Mouse (Mus musculus) kidney, postnatal 0 days (tissue): ENCODE results near the gene Olfr1295. TPM values are rescaled to one million over a fixed set of nuclear protein-coding genes. Genes with fewer than 3 reads are reported as not detected.

ENCODE experiments used
- ATAC-seq: fragments of 200-750 bp; cut with Nextera tagmentation; replicated peaks from 2 replicates; pipeline ENCODE4 v1.8.0; 2017; ENCODE audit warnings: low read depth, moderate number of reproducible peaks, moderate TSS enrichment, moderate library complexity; ENCODE audit not compliant: low FRiP score
- DNase-seq: peaks from one replicate; pipeline ENCODE4 v3.0.0-alpha.2; 2016; ENCODE audit warnings: low spot score
- H3K27ac ChIP-seq: fragments of 300-500 bp; sonication (generic); 2 replicates; pipeline ENCODE4 v1.5.1; 2014; ENCODE audit warnings: mild to moderate bottlenecking
- H3K27me3 ChIP-seq: fragments of 300-500 bp; sonication (generic); 2 replicates; pipeline ENCODE4 v1.6.1; 2014; ENCODE audit warnings: low read length, mixed read lengths; ENCODE audit not compliant: insufficient read depth
- H3K36me3 ChIP-seq: fragments of 300-500 bp; sonication (generic); 2 replicates; pipeline ENCODE4 v1.6.1; 2014; ENCODE audit warnings: low read length, mixed read lengths; ENCODE audit not compliant: insufficient read depth
- H3K4me1 ChIP-seq: fragments of 300-500 bp; sonication (generic); replicated peaks from 2 replicates; pipeline ENCODE4 v1.6.1; 2014; ENCODE audit warnings: antibody characterized with exemption, low read length, mixed read lengths; ENCODE audit not compliant: insufficient read depth
- H3K4me2 ChIP-seq: fragments of 300-500 bp; sonication (generic); 2 replicates; pipeline ENCODE4 v1.6.1; 2014; ENCODE audit warnings: mild to moderate bottlenecking, low read length, moderate library complexity, mixed read lengths
- H3K4me3 ChIP-seq: fragments of 300-500 bp; sonication (generic); replicated peaks from 2 replicates; pipeline ENCODE4 v1.5.1; 2014; ENCODE audit warnings: low read depth, low read length
- H3K9ac ChIP-seq: fragments of 300-500 bp; sonication (generic); 2 replicates; pipeline ENCODE4 v1.6.1; 2014; ENCODE audit warnings: low read depth, low read length
- H3K9me3 ChIP-seq: fragments of 300-500 bp; sonication (generic); replicated peaks from 2 replicates; pipeline ENCODE4 v1.6.1; 2016; ENCODE audit warnings: low read length, inconsistent platforms, mixed read lengths
- CTCF ChIP-seq: IDR thresholded peaks from 2 replicates; pipeline ENCODE4 v1.5.1; 2016; ENCODE audit warnings: antibody characterized with exemption, low read depth, mild to moderate bottlenecking, moderate library complexity
- WGBS: fragments of 180-500 bp; shearing (Covaris S2); extraction: QIAGEN DNeasy Blood & Tissue Kit; methylation state at CpG from one replicate; pipeline ENCODE4 v1.1.7; 2014; 5-methylcytosine and 5-hydroxymethylcytosine counted together
- polyA plus RNA-seq: library from polyadenylated mRNA; unstranded; fragments of >200 nt; fragmentation: Nextera tagmentation; extraction: Ambion mirVana; gene quantifications from 2 replicates; pipeline ENCODE4 v1.2.1, GENCODE M21; 2015

Gene Olfr1295
- not detected in 2 replicates for polyA plus RNA-seq

- no peak within 1 kb of the TSS for H3K4me2 ChIP-seq
- no peak within 1 kb of the TSS for H3K27ac ChIP-seq
- no peaks in the 10 kb centered on the region for H3K9me3 ChIP-seq
- DNase-seq (no peak), ATAC-seq (no peak)
- no peaks in the 10 kb centered on the region for H3K27me3 ChIP-seq
- no peaks in the 10 kb centered on the region for H3K4me1 ChIP-seq
- no peaks in the 10 kb centered on the region for H3K36me3 ChIP-seq
- no peak within 1 kb of the TSS for H3K9ac ChIP-seq
- no peak for TF ChIP-seq CTCF
- no peak within 1 kb of the TSS for H3K4me3 ChIP-seq
Measured at GRCm38 (mm10) chr2:111569581-111569980, at the start of gene Olfr1295. TSS of gene Olfr1295 (minus strand) at chr2:111569681.

DNA sequence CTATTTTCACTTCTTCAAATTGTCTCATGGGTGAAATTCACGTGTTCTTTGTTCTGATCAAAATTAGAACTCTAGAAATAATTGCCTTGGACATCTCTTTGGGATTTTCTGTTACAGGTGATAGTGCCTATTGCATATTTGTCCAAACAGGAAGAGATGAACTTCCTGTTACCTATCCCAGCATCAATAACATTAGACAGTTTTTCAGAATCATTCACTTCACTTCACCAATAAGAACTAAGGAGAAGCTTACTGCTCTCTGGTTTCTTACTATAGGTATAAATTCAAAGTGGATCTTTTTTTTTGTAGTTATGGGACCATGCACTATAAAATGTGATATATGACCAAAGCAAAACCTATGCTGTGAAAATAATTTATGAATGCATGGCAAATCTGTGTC, 29.3 kb downstream of the Olfr1295 start, which contains the start of gene Olfr1294:
Gene Olfr1294 (minus strand): TSS at position 101 of the 400 bp plus-strand sequence.
- ATAC-seq, result no peak
- no peak within 1 kb of the TSS for H3K4me2 ChIP-seq
- WGBS, result 52% methylated on average over 1 of the region's 1 CpGs
- TF ChIP-seq CTCF, result no peak
- H3K4me1 ChIP-seq, result no peaks in the 10 kb centered on the region
- H3K9ac ChIP-seq, result no peak within 1 kb of the TSS
- no peak within 1 kb of the TSS for H3K27ac ChIP-seq
- no peaks in the 10 kb centered on the region for H3K27me3 ChIP-seq
- H3K36me3 ChIP-seq, result no peaks in the 10 kb centered on the region
- no peak within 1 kb of the TSS for H3K4me3 ChIP-seq
- H3K9me3 ChIP-seq, result no peaks in the 10 kb centered on the region
- DNase-seq, result no peak

DNA sequence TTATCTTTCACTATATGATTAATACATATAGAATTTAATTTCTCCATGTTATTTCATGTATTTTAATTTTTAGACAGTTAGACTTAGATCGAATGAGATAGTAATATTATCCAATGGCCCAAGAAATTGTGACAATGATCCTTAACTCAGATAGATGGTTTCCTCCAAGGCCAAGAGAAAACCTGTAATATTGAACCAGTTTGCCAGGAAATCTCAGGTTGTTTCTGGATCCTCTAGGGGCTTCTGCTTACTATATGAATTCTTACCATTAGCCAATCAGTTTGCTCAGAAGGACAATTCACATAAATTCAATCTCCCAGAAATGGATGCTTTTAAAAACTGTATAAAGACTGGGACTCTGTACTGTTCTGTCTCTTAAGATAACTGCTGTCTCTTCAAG, 44.6 kb downstream of the Olfr1295 start, which contains the start of gene Olfr1293-ps:
Gene Olfr1293-ps (plus strand): TSS at position 301 of the 400 bp plus-strand sequence.
- DNase-seq (no peak), ATAC-seq (no peak)
- H3K9me3 ChIP-seq, result no peaks in the 10 kb centered on the region
- H3K4me2 ChIP-seq, result no peak within 1 kb of the TSS
- H3K36me3 ChIP-seq, result no peaks in the 10 kb centered on the region
- no peaks in the 10 kb centered on the region for H3K27me3 ChIP-seq
- no peaks in the 10 kb centered on the region for H3K4me1 ChIP-seq
- no peak within 1 kb of the TSS for H3K27ac ChIP-seq
- no peak for TF ChIP-seq CTCF
- H3K4me3 ChIP-seq, result no peak within 1 kb of the TSS
- 91% methylated on average over 1 of the region's 1 CpGs for WGBS
- no peak within 1 kb of the TSS for H3K9ac ChIP-seq

GRCm38 (mm10) chr2:111517451-111517850, 52.0 kb downstream of the Olfr1295 start:
- Histone ChIP-seq H3K9ac (no peak overlapping the region), H3K4me3 (no peak overlapping the region), H3K9me3 (no peaks in the 10 kb centered on the region), H3K27ac (no peak overlapping the region), H3K4me1 (no peaks in the 10 kb centered on the region), H3K27me3 (no peaks in the 10 kb centered on the region), H3K36me3 (no peaks in the 10 kb centered on the region), H3K4me2 (no peak overlapping the region)
- ATAC-seq, result no peak
- TF ChIP-seq CTCF, result no peak
- WGBS, result 92% methylated on average over 10 of the region's 10 CpGs
- no peak for DNase-seq

Other genes starting within 250 kb of the Olfr1295 start
- not detected in 2 replicates for gene Olfr1281, start 243.2 kb downstream of the Olfr1295 start, polyA plus RNA-seq
- not detected in 2 replicates for gene Olfr1282, start 233.6 kb downstream of the Olfr1295 start, polyA plus RNA-seq
- not detected in 2 replicates for gene Olfr1283, start 202.9 kb downstream of the Olfr1295 start, polyA plus RNA-seq
- not detected in 2 replicates for gene Olfr1284, start 194.2 kb downstream of the Olfr1295 start, polyA plus RNA-seq
- gene Olfr1286, start 146.6 kb downstream of the Olfr1295 start, polyA plus RNA-seq, result not detected in 2 replicates
- gene Olfr1287, start 120.5 kb downstream of the Olfr1295 start, polyA plus RNA-seq, result not detected in 2 replicates
- gene Olfr1288, start 95.6 kb downstream of the Olfr1295 start, polyA plus RNA-seq, result not detected in 2 replicates
- gene Olfr1289, start 88.9 kb downstream of the Olfr1295 start, polyA plus RNA-seq, result not detected in 2 replicates
- gene Olfr1290, start 75.9 kb downstream of the Olfr1295 start, polyA plus RNA-seq, result not detected in 2 replicates
- gene Olfr1291-ps1, start 72.5 kb downstream of the Olfr1295 start, polyA plus RNA-seq, result not detected in 2 replicates
- gene Olfr1293-ps, start 44.5 kb downstream of the Olfr1295 start, polyA plus RNA-seq, result not detected in 2 replicates
- gene Olfr1294, start 29.4 kb downstream of the Olfr1295 start, polyA plus RNA-seq, result not detected in 2 replicates
- gene Olfr1297, start 56.8 kb upstream of the Olfr1295 start, polyA plus RNA-seq, result not detected in 2 replicates
- gene Olfr1298, start 79.5 kb upstream of the Olfr1295 start, polyA plus RNA-seq, result not detected in 2 replicates
- gene Olfr1299, start 91.7 kb upstream of the Olfr1295 start, polyA plus RNA-seq, result not detected in 2 replicates
- not detected in 2 replicates for gene Olfr1301, start 181.3 kb upstream of the Olfr1295 start, polyA plus RNA-seq
- not detected in 2 replicates for gene Olfr1302, start 207.7 kb upstream of the Olfr1295 start, polyA plus RNA-seq